Mouse (Mus musculus) regulatory T cell (primary cell): Measurements from ENCODE around the gene Ssxb8.
"Not testable (repeated sequence)": the region's sequence is repeated elsewhere in the genome, so short reads cannot be mapped to it uniquely, and the experiment has no call there.

Source experiments
- in situ Hi-C: fragments of 300-600 bp; cut with MboI, MseI; formaldehyde crosslinking; loops from one replicate; pipeline ENCODE4 v1.15.1; 2025; ENCODE audit warnings: high pct_unique_total_duplicates

Ssxb8 gene

GRCm38 (mm10) chrX:8690744-8691143, at the start of gene Ssxb8:
Ssxb8 (minus strand) TSS chrX:8690844.
- in situ Hi-C loops: not testable (repeated sequence)

DNA sequence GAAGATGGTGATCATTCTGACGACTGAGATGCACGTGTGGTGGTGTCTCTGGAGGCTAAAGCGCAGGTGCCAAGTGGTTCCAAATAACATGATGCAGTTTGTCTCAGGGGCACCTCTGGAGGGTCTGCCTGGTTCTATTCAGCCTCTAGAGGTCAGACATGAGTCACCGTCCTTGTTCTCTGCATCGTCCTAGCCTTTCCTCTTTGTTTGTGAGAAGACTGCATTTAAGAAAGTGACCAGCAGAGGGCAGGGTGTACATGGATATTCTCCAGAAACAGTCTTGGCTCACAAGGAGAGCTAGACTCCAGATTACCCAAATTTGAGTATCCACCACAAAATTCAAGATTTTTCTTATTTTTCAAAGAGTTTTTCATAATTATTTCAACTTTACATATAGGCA, 42.3 kb upstream of the Ssxb8 start:
- in situ Hi-C loops: no loop called here

GRCm38 (mm10) chrX:8663085-8663484, 27.6 kb downstream of the Ssxb8 start:
- in situ Hi-C loops: no loop called here
